In the genomic region with DNA sequence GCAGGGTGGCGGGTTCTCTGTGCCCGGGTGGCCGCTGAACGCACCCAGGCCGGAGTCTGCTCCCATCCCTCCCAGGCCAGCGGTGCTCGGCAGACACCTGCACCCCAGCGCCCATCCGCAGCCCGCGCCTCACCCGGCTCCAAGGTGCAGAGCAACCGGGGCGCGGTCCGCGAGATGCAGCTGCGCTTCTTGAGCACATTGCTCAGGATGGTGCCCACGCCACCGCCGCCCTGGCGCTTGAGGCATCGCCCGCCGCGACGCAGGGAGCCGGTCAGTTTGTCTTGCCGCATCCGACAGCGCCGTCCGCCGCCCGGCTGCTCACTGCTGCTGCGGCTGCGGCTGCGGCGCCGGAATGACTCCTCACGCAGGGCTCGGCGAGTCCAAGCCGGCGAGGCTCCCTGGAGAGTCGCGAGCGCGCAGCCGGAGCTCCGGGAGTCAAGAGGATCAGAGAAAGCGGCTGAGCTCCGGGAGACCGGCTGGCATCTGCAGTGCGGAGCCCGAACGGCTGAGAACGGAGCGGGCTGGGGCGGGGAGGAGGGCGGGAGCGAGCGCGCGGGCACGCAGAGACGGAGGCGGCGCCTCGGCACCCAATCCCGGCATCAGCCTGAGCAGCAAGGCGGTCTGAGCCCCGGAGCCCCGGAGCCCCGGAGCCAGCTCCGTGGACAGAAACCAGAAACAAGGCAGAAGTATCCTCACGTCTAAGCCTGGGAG, we compare ENCODE assay signal across 8 mouse cellular contexts. TPM values are rescaled to one million over a fixed set of nuclear protein-coding genes. Genes with fewer than 3 reads are reported as not detected.
DNase-seq lines count a peak whose midpoint lies in the region; ATAC-seq and TF ChIP-seq lines count a peak whose summit lies in the region.

No protein-coding gene starts in this region.

- no peaks in the 10 kb centered on the region for H3K27me3 ChIP-seq in hindbrain, embryonic 16.5 days (replicated peaks; ENCODE audit: control insufficient read depth, insufficient read depth, low read length)

- H3K4me2 ChIP-seq in hindbrain, embryonic 16.5 days (ENCODE audit: low read length), result peak overlapping the region; percentile 90

- H3K4me3 ChIP-seq in hindbrain, embryonic 16.5 days (ENCODE audit: low read length), result peak overlapping the region; percentile 70
- peak overlapping the region; percentile 87 for H3K4me3 ChIP-seq in left cerebral cortex, adult 2 months

- peak; percentile 94 for ATAC-seq in hindbrain, embryonic 16.5 days

- H3K27ac ChIP-seq in hindbrain, embryonic 16.5 days (ENCODE audit: low read depth, low read length), result peak overlapping the region; percentile 95
- peak overlapping the region; percentile 98 for H3K27ac ChIP-seq in left cerebral cortex, adult 2 months

- H3K9ac ChIP-seq in hindbrain, embryonic 16.5 days (ENCODE audit: low read depth, low read length), result peak overlapping the region; percentile 68

- under 1% methylated on average over 73 of the region's 77 CpGs for WGBS in hindbrain, embryonic 16.5 days

- TF ChIP-seq CTCF in left cerebral cortex, adult 2 months (IDR thresholded peaks at IDR 0.05), result peak; percentile 0; the same call in 1 of the 2 replicates

- peak; percentile 73 for DNase-seq in ZHBTc4 (ENCODE audit: low read depth, low spot score)
- peak; percentile 89 to 91 for DNase-seq in cerebellum, postnatal 10 days
- peak; percentile 18 for DNase-seq in gastrocnemius, adult 18-20 months (ENCODE audit: low spot score)
- DNase-seq in left cerebral cortex, adult 2 months (ENCODE audit: extremely low spot score in 1 of 2, low spot score in 2 of 2), result peak; percentile 84 to 85
- peak; percentile 58 for DNase-seq in lung, postnatal 25 days (ENCODE audit: low spot score)
- DNase-seq in retina, embryonic 14.5 days (ENCODE audit: low spot score), result peak; percentile 79
- DNase-seq in urinary bladder, postnatal 25 days (ENCODE audit: low spot score), result peak; percentile 43

- no peaks in the 10 kb centered on the region for H3K9me3 ChIP-seq in hindbrain, embryonic 16.5 days (ENCODE audit: control insufficient read depth, low read length)

- H3K4me1 ChIP-seq in hindbrain, embryonic 16.5 days (ENCODE audit: control insufficient read depth, insufficient read depth, low read depth, low read length), result peaks cover 16% of the 10 kb centered on the region

- intact Hi-C loops in left cerebral cortex, adult 2 months (cut with DNase I), result loop anchor here (2.0 kb wide), 1 partner anchor 20 kb away; no protein-coding TSS in a partner anchor

- H3K36me3 ChIP-seq in hindbrain, embryonic 16.5 days (ENCODE audit: control insufficient read depth, insufficient read depth, low read length), result no peaks in the 10 kb centered on the region

RNA-seq across cellular contexts. Expression of a gene that starts 40.4 kb away (rescaled TPM):
- total RNA-seq in gastrocnemius, adult 18-20 months (2021), result under 1 TPM; 0.17 to 0.48 TPM
- 16.6 and 19.5 TPM in 2 replicates for polyA plus RNA-seq in hindbrain, embryonic 16.5 days (2015; fragmentation: Nextera tagmentation; extraction: Ambion mirVana)
- total RNA-seq in left cerebral cortex, adult 2 months (2021), result 10 to 100 TPM; 88.1 to 91.0 TPM

RNA-seq across cellular contexts. Expression of a gene that starts 54.2 kb away (rescaled TPM):
- 10 to 100 TPM; 26.8 to 29.2 TPM for total RNA-seq in gastrocnemius, adult 18-20 months (2021)
- 39.7 and 43.1 TPM in 2 replicates for polyA plus RNA-seq in hindbrain, embryonic 16.5 days (2015; fragmentation: Nextera tagmentation; extraction: Ambion mirVana)
- 10 to 100 TPM; 82.3 to 86.4 TPM for total RNA-seq in left cerebral cortex, adult 2 months (2021)

Comparison
In these comparisons a context has a peak if more than half of its experiments do, and no peak if none do; other contexts are left out.
1. Peak in every context shown above with its lines: DNase-seq, ATAC-seq, H3K4me3 ChIP-seq and H3K27ac ChIP-seq.
2. DNase-seq: peak in every context shown above with its lines; median percentile 90 in cerebellum, postnatal 10 days; 84 in left cerebral cortex, adult 2 months; 79 in retina, embryonic 14.5 days; 73 in ZHBTc4; 58 in lung, postnatal 25 days; 43 in urinary bladder, postnatal 25 days; 18 in gastrocnemius, adult 18-20 months.
3. RNA of a gene that starts 40.4 kb away (total RNA-seq): 88.1 to 91.0 TPM in left cerebral cortex, adult 2 months; 0.17 to 0.48 TPM in gastrocnemius, adult 18-20 months; every median in the first group is over 10 times any median in the second.